Mouse (Mus musculus) c-Kit-negative CD71-positive TER-119-positive erythroid progenitor cells, embryonic 14.5 days (primary cell): ENCODE measurements around the gene Gmppa.

Experiments used
- DNase-seq: peaks from one replicate; pipeline ENCODE4 v3.0.0-alpha.2; 2013; ENCODE audit warnings: low read depth, low spot score

Gene Gmppa

GRCm38 (mm10) chr1:75435475-75436328 is at the start of gene Gmppa:
Gmppa (plus strand) TSS chr1:75435930.
- DNase-seq = peak; percentile 26

DNA sequence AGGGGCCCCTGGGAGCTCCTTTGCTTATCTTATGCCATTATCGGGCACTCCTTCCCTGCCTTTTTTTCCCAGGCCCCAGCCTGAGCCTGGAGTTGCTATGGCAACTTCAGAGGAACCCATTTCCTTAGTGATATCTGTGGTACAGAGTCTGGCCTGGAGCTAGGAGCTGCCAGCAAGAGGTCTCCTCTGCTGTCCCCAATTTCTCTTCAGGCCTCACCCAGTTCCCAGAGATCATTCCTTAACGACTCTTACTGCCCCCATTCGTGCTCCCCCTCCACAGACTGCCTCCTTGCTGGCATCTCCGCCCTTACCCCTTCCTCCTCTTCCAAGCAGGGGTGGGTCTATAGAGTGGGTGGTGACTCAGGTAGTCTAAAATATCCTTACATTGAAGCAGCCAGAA is 49.6 kb upstream of the Gmppa start:
- DNase-seq = no peak

GRCm38 (mm10) chr1:75387469-75387928 is 48.2 kb upstream of the Gmppa start:
- DNase-seq = no peak

DNA sequence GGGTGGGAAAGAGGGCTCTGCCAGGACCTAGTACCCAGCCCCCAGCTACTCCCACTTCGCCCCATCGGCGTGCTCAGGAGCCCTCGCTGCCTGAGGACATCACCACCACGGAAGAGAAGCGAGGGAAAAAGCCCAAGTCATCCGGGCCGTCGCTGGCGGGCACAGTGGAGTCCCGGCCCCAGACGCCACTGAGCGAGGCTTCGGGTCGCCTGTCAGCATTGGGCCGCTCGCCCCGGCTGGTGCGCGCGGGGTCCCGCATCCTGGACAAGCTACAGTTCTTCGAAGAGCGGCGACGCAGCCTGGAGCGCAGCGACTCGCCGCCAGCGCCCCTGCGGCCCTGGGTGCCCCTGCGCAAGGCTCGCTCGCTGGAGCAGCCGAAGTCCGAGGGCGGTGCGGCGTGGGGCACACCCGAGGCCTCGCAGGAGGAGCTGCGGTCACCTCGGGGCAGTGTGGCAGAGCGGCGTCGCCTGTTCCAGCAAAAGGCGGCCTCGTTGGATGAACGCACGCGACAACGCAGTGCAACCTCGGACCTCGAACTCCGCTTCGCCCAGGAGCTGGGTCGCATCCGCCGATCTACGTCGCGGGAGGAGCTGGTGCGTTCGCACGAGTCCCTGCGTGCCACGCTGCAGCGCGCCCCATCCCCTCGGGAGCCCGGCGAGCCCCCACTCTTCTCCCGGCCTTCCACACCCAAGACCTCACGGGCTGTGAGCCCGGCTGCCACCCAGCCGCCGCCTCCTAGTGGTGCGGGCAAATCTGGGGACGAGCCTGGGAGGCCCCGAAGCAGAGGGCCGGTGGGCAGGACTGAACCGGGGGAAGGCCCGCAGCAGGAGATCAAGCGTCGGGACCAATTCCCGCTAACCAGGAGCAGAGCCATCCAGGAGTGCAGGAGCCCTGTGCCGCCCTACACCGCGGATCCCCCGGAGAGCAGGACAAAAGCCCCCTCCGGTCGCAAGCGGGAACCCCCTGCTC is 47.5 kb upstream of the Gmppa start:
- DNase-seq = no peak

GRCm38 (mm10) chr1:75388898-75389515 is 46.7 kb upstream of the Gmppa start:
- no peak for DNase-seq

- no peak for DNase-seq
Measured at GRCm38 (mm10) chr1:75393139-75393538, 42.6 kb upstream of the Gmppa start.

DNA sequence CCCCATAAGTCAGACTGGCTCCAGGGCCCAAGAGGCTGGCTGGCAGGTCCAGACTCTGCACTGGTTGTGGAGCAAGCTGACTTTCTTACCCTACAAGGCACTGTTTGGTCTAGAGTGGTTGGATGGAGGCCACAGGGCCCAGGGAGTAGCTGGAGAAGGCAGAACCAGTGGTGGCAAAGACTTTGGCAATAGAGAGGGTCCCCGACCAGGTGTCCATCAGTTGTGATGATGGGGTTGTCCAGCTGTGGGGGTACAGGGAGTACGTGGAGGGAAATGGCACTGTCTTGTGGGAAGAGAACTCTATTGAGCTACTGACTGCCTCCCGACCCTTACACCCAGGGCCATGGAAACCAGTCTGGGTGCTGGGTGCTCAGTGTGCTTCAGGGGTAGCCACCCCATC is 41.9 kb upstream of the Gmppa start:
- no peak for DNase-seq

GRCm38 (mm10) chr1:75398761-75399402 is 36.8 kb upstream of the Gmppa start:
- no peak for DNase-seq

GRCm38 (mm10) chr1:75399755-75400492 is 35.8 kb upstream of the Gmppa start:
- no peak for DNase-seq

- no peak for DNase-seq
Measured at GRCm38 (mm10) chr1:75400493-75401115, 35.1 kb upstream of the Gmppa start.

DNA sequence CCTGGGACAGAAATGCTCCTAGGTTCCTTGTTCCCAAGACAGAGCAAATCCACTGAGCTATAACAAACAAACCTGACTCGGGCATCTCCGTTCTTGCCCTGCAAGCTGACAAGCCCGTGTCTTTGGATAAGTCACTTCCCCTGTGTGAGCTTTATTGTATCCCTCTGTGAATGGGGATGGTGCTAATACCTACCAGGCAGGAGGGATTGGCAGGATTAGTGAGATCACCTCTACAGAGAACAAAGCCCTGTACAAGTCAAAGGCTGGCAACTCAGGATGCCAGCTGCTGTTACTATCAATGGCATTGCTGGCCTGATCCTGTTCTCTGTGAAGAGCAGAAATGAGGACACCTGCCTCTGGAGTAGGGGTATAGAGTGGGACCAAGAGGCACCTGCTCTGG is 30.2 kb upstream of the Gmppa start:
- DNase-seq = no peak

DNA sequence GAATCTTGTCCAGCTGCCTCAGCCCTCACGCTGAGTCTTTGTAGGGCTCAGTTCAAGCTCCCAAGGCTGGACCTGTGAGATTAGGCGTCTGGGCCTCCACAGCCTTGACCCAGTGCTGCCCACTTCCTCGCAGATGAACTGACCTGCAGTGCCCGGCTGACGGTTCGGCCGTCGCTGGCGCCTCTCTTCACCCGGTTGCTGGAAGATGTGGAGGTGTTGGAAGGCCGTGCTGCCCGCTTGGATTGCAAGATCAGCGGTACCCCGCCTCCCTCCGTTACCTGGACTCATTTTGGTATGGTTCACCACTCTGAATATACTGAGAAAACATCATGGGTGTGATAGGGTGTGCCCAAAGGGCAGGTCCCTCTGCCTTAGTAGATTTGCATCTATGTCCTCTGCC is 29.6 kb upstream of the Gmppa start:
- DNase-seq = no peak

GRCm38 (mm10) chr1:75407056-75407455 is 28.7 kb upstream of the Gmppa start:
- no peak for DNase-seq

DNA sequence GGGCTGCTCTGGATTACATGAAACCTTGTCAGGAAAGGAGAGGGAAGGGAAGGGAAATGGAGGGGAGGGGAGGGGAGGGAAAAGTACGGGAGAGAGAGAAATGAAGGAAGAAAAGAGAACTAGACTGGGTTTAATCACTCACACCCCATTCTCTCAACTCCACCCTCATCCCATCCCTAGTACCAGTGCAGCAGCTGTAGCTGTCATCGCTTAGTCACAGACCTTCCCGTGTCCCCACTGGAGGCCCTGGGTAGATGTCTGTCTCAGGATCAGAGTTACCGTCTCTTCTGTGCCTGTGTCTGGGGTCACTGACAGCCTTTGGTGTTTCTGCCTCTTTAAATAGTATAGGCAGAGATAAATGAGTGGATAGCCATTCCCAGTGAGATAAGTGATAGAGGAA is 27.5 kb upstream of the Gmppa start:
- DNase-seq = no peak

GRCm38 (mm10) chr1:75409950-75410349 is 25.8 kb upstream of the Gmppa start:
- DNase-seq = no peak

DNA sequence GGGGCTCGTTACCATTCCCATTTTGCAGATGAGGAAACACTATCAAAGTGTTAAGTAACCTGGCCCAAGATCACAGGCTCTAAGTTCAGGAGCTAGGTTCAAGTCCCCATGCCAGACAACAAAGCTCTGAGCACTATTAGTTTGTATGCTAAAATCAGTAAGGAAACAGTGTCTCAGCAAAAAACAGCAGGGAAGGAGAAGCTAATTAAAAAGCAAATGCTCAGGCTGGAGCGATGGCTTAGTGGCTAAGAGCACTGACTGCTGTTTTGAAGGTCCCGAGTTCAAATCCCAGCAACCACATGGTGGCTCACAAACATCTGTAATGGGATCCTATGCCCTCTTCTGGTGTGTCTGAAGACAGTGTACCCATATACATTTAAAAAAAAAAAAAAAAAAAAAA is 23.5 kb upstream of the Gmppa start:
- DNase-seq = no peak

DNA sequence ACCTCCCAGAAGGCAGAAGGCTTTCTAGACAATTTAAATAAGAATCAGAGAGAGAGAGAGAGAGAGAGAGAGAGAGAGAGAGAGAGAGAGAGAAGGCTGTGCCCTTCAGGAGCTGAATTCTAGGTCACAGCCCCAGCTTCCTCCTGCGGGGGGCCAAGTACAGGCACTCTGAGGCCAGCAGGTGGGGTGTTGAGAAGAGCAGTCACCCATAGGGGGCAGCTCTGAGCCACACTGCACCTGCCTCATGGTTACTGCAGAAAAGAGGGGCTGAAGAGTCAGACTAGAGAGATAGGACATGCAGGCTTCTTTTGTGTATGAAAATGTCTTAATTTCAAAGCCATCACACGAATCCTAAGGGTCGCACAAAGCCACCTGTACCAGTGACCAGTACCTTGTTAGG is 22.0 kb upstream of the Gmppa start:
- DNase-seq = no peak

GRCm38 (mm10) chr1:75421794-75422193 is 13.9 kb upstream of the Gmppa start:
- DNase-seq = no peak

GRCm38 (mm10) chr1:75422216-75422822 is 13.4 kb upstream of the Gmppa start:
- no peak for DNase-seq
